In the genomic region with DNA sequence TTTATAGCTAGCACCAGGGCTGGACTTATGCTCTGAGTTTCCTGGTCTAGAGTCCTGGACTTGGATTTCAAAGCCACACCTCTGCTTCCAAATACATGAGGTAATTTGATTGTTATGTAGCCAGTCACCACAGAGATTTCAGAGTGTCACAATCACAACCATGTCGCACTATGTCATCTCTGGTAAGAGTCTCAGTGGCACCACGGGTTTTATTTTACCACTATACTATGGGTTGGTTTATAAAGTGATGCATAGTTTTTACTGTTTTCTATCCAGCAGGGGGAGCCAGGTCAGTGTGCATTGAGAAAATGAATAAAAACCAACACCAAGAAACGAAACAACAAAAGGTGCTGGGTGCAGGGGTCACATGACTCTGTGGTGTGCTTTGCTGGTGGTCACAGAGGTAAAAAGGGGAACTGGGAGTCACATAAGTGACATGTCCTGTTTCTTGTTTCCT, we compare ENCODE assay signal across 1 mouse cellular context.
TF ChIP-seq lines count a peak whose summit lies in the region.

No protein-coding gene starts in this region.

TF ChIP-seq in CH12.LX, 34 proteins besides CTCF, POLR2A, EP300 and RAD21 (continued from another document):
- TF ChIP-seq JUND (conservative IDR thresholded peaks at IDR 0.05; ENCODE audit: low read depth, low read length) (peak; percentile 68), ETS1 (conservative IDR thresholded peaks at IDR 0.05; ENCODE audit: low read depth, low read length) (peak; percentile 83), E2F4 (IDR thresholded peaks at IDR 0.05; ENCODE audit: insufficient replicate concordance, low read depth, low read length) (no peak), IRF4 (IDR thresholded peaks at IDR 0.05; ENCODE audit: low read depth, low read length) (peak; percentile 98), TBP (conservative IDR thresholded peaks at IDR 0.05; ENCODE audit: low read depth, low read length) (no peak), BHLHE40 (IDR thresholded peaks at IDR 0.05; ENCODE audit: low read depth, low read length) (peak; percentile 99), MEF2A (IDR thresholded peaks at IDR 0.05; ENCODE audit: borderline replicate concordance, low read depth, low read length) (peak; percentile 72), ZMIZ1 (IDR thresholded peaks at IDR 0.05; ENCODE audit: low read depth, low read length) (no peak), CHD1 (IDR thresholded peaks at IDR 0.05; ENCODE audit: low read depth, low read length) (no peak), ZC3H11A (IDR thresholded peaks at IDR 0.05; ENCODE audit: low read depth, low read length) (peak; percentile 75), MAFK (IDR thresholded peaks at IDR 0.05; ENCODE audit: insufficient replicate concordance, low read length) (0 out of 2 replicates have a peak, but pooled peaks have one; percentile 53), TCF12 (IDR thresholded peaks at IDR 0.05; ENCODE audit: low read depth, low read length) (peak; percentile 53; the same call in 1 of the 2 replicates), KAT2A (IDR thresholded peaks at IDR 0.05; ENCODE audit: insufficient replicate concordance, low read length) (no peak), MXI1 (IDR thresholded peaks at IDR 0.05; ENCODE audit: low read depth, low read length) (peak; percentile 41; the same call in 1 of the 2 replicates), SMC3 (IDR thresholded peaks at IDR 0.05; ENCODE audit: low read depth, low read length) (peak; percentile 93), SIN3A (IDR thresholded peaks at IDR 0.05; ENCODE audit: low read length) (peak; percentile 66; the same call in 1 of the 2 replicates), ELF1 (IDR thresholded peaks at IDR 0.05; ENCODE audit: low read depth, low read length) (peak; percentile 43; the same call in 1 of the 2 replicates), MAX (IDR thresholded peaks at IDR 0.05; ENCODE audit: low read length) (peak; percentile 79), JUN (IDR thresholded peaks at IDR 0.05; ENCODE audit: insufficient read depth, low read depth, low read length) (peak; percentile 37; the same call in 1 of the 2 replicates), USF2 (conservative IDR thresholded peaks at IDR 0.05; ENCODE audit: low read depth, low read length) (peak; percentile 86), UBTF (IDR thresholded peaks at IDR 0.05; ENCODE audit: low read depth, low read length) (no peak), ZNF384 (IDR thresholded peaks at IDR 0.05; ENCODE audit: low read depth, low read length) (peak; percentile 68), MYC (IDR thresholded peaks at IDR 0.05; ENCODE audit: low read depth, low read length) (peak; percentile 65), USF1 (IDR thresholded peaks at IDR 0.05; ENCODE audit: low read depth, low read length) (peak; percentile 88), PAX5 (IDR thresholded peaks at IDR 0.05; ENCODE audit: low read length) (no peak), HCFC1 (IDR thresholded peaks at IDR 0.05; ENCODE audit: low read depth, low read length) (no peak; the same call in 1 of the 2 replicates)
